Mouse (Mus musculus): ENCODE measurements at regions not wholly inside any gene's neighbourhood (a gene's known extent, or its start where the extent isn't known, plus 50 kb on each side); places are given as distances from the start of the nearest gene placed in this dataset.

GRCm38 (mm10) chr14:106608341-106608927 lies 502.4 kb downstream of the Trim52 start:
- DNase-seq (ENCODE audit: low spot score), result no peak
